Mouse (Mus musculus): Measurements from ENCODE around the gene Hunk. TPM values are rescaled to one million over a fixed set of nuclear protein-coding genes. Genes with fewer than 3 reads are reported as not detected.
A peak's percentile ranks its signal among the peaks of the same experiment; 100 is the strongest.

The Hunk gene
- polyA plus RNA-seq, 1 experiment from 2014 or later = 7.8 TPM

- H3K9ac ChIP-seq = peak overlapping the region; percentile 88
- peak overlapping the region; percentile 79 for H3K4me2 ChIP-seq (replicated peaks)
- peaks cover 14% of the 10 kb centered on the region for H3K36me3 ChIP-seq (replicated peaks; ENCODE audit: control insufficient read depth, insufficient read depth)
- H3K27me3 ChIP-seq (ENCODE audit: control insufficient read depth, insufficient read depth, low read length) = no peaks in the 10 kb centered on the region
- H3K9me3 ChIP-seq (ENCODE audit: control insufficient read depth, low read length) = no peaks in the 10 kb centered on the region
- peak overlapping the region; percentile 61 for H3K4me3 ChIP-seq (replicated peaks; ENCODE audit: low read length)
- no peak for ATAC-seq (ENCODE audit: low FRiP score)
- H3K4me1 ChIP-seq (replicated peaks; ENCODE audit: control insufficient read depth, insufficient read depth, low read length) = peaks cover 35% of the 10 kb centered on the region
- H3K27ac ChIP-seq = peak overlapping the region; percentile 92; the same call in 1 of the 2 replicates
- no peak for DNase-seq (ENCODE audit: low spot score)
- 1% methylated on average over 12 of the region's 12 CpGs for WGBS
These were observed 1.4 kb downstream of the Hunk start for GRCm38 (mm10) chr16:90387161-90387671.

DNA sequence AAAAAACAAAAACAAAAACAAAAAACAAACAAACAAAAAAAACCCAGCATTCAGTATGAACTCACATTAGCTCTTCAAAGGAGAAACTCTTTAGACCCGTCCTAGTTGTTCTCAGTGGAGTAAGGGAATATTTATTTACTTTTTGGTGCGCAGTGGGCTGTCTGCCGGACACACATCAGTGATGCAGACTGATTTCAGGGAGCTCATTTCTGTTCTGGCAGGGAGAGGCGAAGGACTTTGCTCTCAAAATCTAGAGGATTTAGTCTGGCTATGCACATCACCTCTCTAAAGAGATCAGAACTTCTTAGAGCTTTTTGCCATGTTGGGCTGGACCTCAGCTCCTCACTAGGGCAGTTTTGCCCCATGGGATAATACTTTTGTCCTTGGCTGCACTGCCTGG, 2.1 kb downstream of the Hunk start:
- no peak for ATAC-seq (ENCODE audit: low FRiP score)
- no peaks in the 10 kb centered on the region for H3K9me3 ChIP-seq (ENCODE audit: control insufficient read depth, low read length)
- H3K4me3 ChIP-seq (replicated peaks; ENCODE audit: low read length) = peak overlapping the region; percentile 61
- peak overlapping the region; percentile 17; the same call in 1 of the 2 replicates for H3K9ac ChIP-seq
- no peaks in the 10 kb centered on the region for H3K27me3 ChIP-seq (ENCODE audit: control insufficient read depth, insufficient read depth, low read length)
- no peak overlapping the region for H3K27ac ChIP-seq
- WGBS = 53% methylated on average over 4 of the region's 4 CpGs
- H3K4me2 ChIP-seq (replicated peaks) = peak overlapping the region; percentile 79
- peaks cover 16% of the 10 kb centered on the region for H3K36me3 ChIP-seq (replicated peaks; ENCODE audit: control insufficient read depth, insufficient read depth)
- DNase-seq (ENCODE audit: low spot score) = no peak
- H3K4me1 ChIP-seq (replicated peaks; ENCODE audit: control insufficient read depth, insufficient read depth, low read length) = peaks cover 35% of the 10 kb centered on the region

- WGBS = 62% methylated on average over 15 of the region's 15 CpGs
- H3K36me3 ChIP-seq (replicated peaks; ENCODE audit: control insufficient read depth, insufficient read depth) = peaks cover 16% of the 10 kb centered on the region
- peak overlapping the region; percentile 61; the same call in 1 of the 2 replicates for H3K4me3 ChIP-seq (replicated peaks; ENCODE audit: low read length)
These were observed 3.4 kb downstream of the Hunk start for GRCm38 (mm10) chr16:90389103-90389750.

DNA sequence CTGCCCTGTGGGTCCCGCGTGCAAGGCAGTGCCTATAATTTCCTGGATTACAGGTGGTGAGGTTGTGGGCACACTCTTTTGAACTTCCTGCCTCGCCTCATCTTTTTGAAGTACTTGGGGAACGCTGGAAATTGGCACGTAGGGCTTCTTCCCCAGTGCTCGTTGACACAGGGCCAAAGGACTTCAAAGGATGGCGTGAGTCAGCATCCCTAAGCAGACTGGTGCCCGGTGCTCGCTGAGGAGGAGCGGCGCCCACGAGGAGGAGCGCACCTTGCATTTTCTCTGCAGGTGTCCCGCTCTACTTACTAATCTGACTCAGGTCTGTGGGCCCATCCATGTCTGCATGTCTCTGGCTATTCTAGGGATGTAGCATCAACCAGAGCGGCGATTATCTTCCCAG, 4.9 kb downstream of the Hunk start:
- ATAC-seq (ENCODE audit: low FRiP score) (no peak), DNase-seq (ENCODE audit: low spot score) (no peak)
- H3K9me3 ChIP-seq (ENCODE audit: control insufficient read depth, low read length) = no peaks in the 10 kb centered on the region
- peaks cover 16% of the 10 kb centered on the region for H3K36me3 ChIP-seq (replicated peaks; ENCODE audit: control insufficient read depth, insufficient read depth)
- no peaks in the 10 kb centered on the region for H3K27me3 ChIP-seq (ENCODE audit: control insufficient read depth, insufficient read depth, low read length)
- H3K27ac ChIP-seq = no peak overlapping the region
- 93% methylated on average over 16 of the region's 16 CpGs for WGBS
- peaks cover 31% of the 10 kb centered on the region for H3K4me1 ChIP-seq (replicated peaks; ENCODE audit: control insufficient read depth, insufficient read depth, low read length)
- H3K9ac ChIP-seq = no peak overlapping the region
- H3K4me3 ChIP-seq (replicated peaks; ENCODE audit: low read length) = no peak overlapping the region
- H3K4me2 ChIP-seq (replicated peaks) = no peak overlapping the region

More at GRCm38 (mm10) chr16:90389103-90389750, 3.4 kb downstream of the Hunk start:
- H3K9ac ChIP-seq = peak overlapping the region; percentile 17; the same call in 1 of the 2 replicates
- H3K4me2 ChIP-seq (replicated peaks) = peak overlapping the region; percentile 79
- ATAC-seq (ENCODE audit: low FRiP score) = no peak
- H3K27ac ChIP-seq = no peak overlapping the region
- no peaks in the 10 kb centered on the region for H3K9me3 ChIP-seq (ENCODE audit: control insufficient read depth, low read length)
- H3K4me1 ChIP-seq (replicated peaks; ENCODE audit: control insufficient read depth, insufficient read depth, low read length) = peaks cover 35% of the 10 kb centered on the region
- H3K27me3 ChIP-seq (ENCODE audit: control insufficient read depth, insufficient read depth, low read length) = no peaks in the 10 kb centered on the region
- DNase-seq (ENCODE audit: low spot score) = no peak

- Histone ChIP-seq H3K9me3 (ENCODE audit: control insufficient read depth, low read length) (no peaks in the 10 kb centered on the region), H3K27me3 (ENCODE audit: control insufficient read depth, insufficient read depth, low read length) (no peaks in the 10 kb centered on the region), H3K36me3 (replicated peaks; ENCODE audit: control insufficient read depth, insufficient read depth) (peaks cover 16% of the 10 kb centered on the region), H3K4me3 (replicated peaks; ENCODE audit: low read length) (no peak overlapping the region), H3K9ac (no peak overlapping the region), H3K4me1 (replicated peaks; ENCODE audit: control insufficient read depth, insufficient read depth, low read length) (peaks cover 5% of the 10 kb centered on the region), H3K4me2 (replicated peaks) (no peak overlapping the region), H3K27ac (no peak overlapping the region)
- 43% methylated on average over 4 of the region's 4 CpGs for WGBS
- no peak for DNase-seq (ENCODE audit: low spot score)
- ATAC-seq (ENCODE audit: low FRiP score) = no peak
These were observed 8.9 kb downstream of the Hunk start for GRCm38 (mm10) chr16:90394761-90395160.

DNA sequence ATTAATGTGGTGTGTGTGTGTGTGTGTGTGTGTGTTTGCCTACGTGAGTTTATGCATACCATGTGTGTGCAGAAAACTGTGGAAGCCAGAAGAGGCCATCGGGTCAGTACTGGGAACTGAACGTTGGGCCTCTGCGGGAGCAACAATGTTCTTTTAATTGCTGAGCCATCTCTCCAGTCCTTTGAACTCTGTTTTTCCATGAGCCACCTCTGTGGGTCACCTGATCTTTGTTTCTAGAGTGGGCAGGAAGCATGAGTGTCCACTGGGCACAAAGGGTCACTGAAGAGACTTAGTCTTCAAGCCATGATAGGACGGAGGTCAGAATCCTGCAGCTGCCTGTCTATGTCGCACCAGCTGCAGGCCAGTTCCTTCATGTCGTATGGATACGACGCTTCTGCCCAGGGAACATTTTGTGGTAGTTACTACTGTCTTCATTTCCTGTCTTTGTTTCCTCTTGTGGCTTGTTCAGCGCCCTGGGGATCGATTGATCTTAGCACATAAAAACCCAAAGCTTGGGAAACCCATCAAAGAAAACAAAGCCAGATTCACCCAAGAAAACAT, 10.3 kb downstream of the Hunk start:
- WGBS = 75% methylated on average over 11 of the region's 11 CpGs
- H3K27me3 ChIP-seq (ENCODE audit: control insufficient read depth, insufficient read depth, low read length) = no peaks in the 10 kb centered on the region
- no peak for ATAC-seq (ENCODE audit: low FRiP score)

DNA sequence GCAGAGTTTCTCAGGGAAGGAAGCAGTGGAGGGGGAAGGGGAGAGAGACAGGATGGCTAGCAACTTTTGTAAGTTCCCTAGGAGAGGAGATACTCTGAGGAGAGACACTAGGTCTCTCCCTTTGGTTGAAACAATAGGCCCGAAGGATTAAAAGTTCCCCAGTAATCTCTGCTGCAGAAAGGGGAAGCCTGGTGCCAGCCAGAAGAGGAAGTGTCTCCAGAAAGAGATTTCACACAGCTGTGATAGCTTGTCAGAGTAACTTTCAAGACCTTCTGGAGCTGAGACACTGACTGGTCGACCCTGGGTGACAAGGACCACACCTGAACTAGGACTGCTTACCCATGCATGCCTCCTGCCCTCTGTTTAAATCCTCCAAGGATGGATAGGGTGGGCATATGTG, 11.1 kb downstream of the Hunk start:
- Histone ChIP-seq H3K36me3 (replicated peaks; ENCODE audit: control insufficient read depth, insufficient read depth) (peaks cover 4% of the 10 kb centered on the region; the same call in 1 of the 2 replicates), H3K9me3 (ENCODE audit: control insufficient read depth, low read length) (no peaks in the 10 kb centered on the region), H3K27me3 (ENCODE audit: control insufficient read depth, insufficient read depth, low read length) (no peaks in the 10 kb centered on the region), H3K27ac (no peak overlapping the region), H3K4me1 (replicated peaks; ENCODE audit: control insufficient read depth, insufficient read depth, low read length) (peaks cover 9% of the 10 kb centered on the region), H3K4me3 (replicated peaks; ENCODE audit: low read length) (no peak overlapping the region), H3K4me2 (replicated peaks) (no peak overlapping the region), H3K9ac (no peak overlapping the region)
- ATAC-seq (ENCODE audit: low FRiP score) = no peak
- DNase-seq (ENCODE audit: low spot score) = no peak
- 90% methylated on average over 2 of the region's 2 CpGs for WGBS

More for the DNA sequence above, 10.3 kb downstream of the Hunk start:
- H3K9ac ChIP-seq = no peak overlapping the region
- no peak overlapping the region for H3K4me3 ChIP-seq (replicated peaks; ENCODE audit: low read length)
- peaks cover 8% of the 10 kb centered on the region for H3K4me1 ChIP-seq (replicated peaks; ENCODE audit: control insufficient read depth, insufficient read depth, low read length)
- no peak overlapping the region for H3K27ac ChIP-seq
- peaks cover 11% of the 10 kb centered on the region for H3K36me3 ChIP-seq (replicated peaks; ENCODE audit: control insufficient read depth, insufficient read depth)
- H3K9me3 ChIP-seq (ENCODE audit: control insufficient read depth, low read length) = no peaks in the 10 kb centered on the region
- DNase-seq (ENCODE audit: low spot score) = no peak
- no peak overlapping the region for H3K4me2 ChIP-seq (replicated peaks)

DNA sequence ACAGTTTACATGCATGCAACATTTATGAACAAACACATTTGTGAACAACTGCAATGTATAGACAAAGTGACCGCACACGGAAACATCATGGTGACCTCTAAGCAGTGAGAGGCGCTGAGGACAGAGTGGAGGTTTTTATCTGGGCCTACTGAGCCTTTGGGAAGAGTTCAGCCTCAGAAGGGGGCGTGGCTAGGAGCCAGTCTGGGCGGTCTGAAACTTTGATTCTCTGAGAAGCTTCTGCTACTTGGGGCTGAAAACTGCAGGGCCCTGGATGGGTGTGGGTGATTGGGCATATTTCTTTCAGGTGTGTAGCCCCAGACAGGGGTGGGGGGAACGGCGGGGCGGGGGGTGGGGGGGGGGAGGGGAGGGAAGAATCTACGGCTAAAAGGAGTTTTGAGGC, 14.5 kb downstream of the Hunk start:
- peaks cover 4% of the 10 kb centered on the region; the same call in 1 of the 2 replicates for H3K4me1 ChIP-seq (replicated peaks; ENCODE audit: control insufficient read depth, insufficient read depth, low read length)
- H3K36me3 ChIP-seq (replicated peaks; ENCODE audit: control insufficient read depth, insufficient read depth) = no peaks in the 10 kb centered on the region
- H3K4me2 ChIP-seq (replicated peaks) = no peak overlapping the region
- H3K9ac ChIP-seq = no peak overlapping the region
- H3K4me3 ChIP-seq (replicated peaks; ENCODE audit: low read length) = no peak overlapping the region
- WGBS = 13% methylated on average over 9 of the region's 9 CpGs
- no peaks in the 10 kb centered on the region for H3K9me3 ChIP-seq (ENCODE audit: control insufficient read depth, low read length)
- H3K27me3 ChIP-seq (ENCODE audit: control insufficient read depth, insufficient read depth, low read length) = no peaks in the 10 kb centered on the region
- DNase-seq (ENCODE audit: low spot score) (no peak), ATAC-seq (ENCODE audit: low FRiP score) (no peak)
- no peak overlapping the region for H3K27ac ChIP-seq

DNA sequence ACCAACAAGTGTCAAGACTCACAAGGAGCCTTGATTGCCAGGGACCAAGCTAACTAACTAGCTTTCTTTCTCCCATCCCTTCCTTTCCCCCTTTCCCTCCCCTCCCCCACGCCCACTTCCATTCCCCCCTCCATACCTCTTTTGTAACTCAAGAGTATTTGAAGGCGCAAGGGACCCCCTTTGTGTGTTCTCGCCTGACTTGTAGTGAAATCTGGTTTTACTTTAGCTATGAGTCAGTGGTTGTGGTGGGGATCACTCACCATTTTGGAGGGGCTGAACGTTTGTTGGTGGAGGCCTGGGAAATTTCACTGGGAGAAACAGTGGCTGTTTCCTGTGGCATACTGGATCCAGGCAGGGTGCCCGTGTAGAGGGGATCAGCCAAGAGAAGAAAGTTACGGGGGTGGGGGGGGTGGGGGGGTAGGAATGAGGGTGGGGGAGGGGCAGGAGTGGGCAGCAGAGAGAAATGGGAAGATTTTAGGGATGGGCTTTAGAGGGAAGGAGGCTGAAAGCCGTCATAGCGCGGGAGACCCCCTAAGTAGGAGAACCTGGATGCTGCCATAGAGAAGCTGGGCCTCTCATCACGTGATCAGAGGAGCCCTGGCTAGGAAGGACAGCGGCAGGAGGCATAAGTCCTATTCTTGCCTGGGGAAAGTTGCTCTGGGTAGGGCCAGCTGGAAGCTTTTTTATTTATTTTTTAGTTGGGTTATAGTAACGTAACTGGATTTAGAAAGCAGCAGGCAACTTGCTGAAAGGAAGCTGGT, 15.3 kb downstream of the Hunk start:
- H3K27me3 ChIP-seq (ENCODE audit: control insufficient read depth, insufficient read depth, low read length) = no peaks in the 10 kb centered on the region
- H3K27ac ChIP-seq = no peak overlapping the region
- no peak overlapping the region for H3K4me3 ChIP-seq (replicated peaks; ENCODE audit: low read length)
- H3K4me1 ChIP-seq (replicated peaks; ENCODE audit: control insufficient read depth, insufficient read depth, low read length) = peaks cover 4% of the 10 kb centered on the region; the same call in 1 of the 2 replicates
- no peak overlapping the region for H3K9ac ChIP-seq
- ATAC-seq (ENCODE audit: low FRiP score) = peak; percentile 55; the same call in 1 of the 2 replicates
- no peaks in the 10 kb centered on the region for H3K9me3 ChIP-seq (ENCODE audit: control insufficient read depth, low read length)
- no peaks in the 10 kb centered on the region for H3K36me3 ChIP-seq (replicated peaks; ENCODE audit: control insufficient read depth, insufficient read depth)
- WGBS = 18% methylated on average over 12 of the region's 12 CpGs
- no peak for DNase-seq (ENCODE audit: low spot score)
- H3K4me2 ChIP-seq (replicated peaks) = 0 out of 2 replicates have a peak overlapping the region, but pooled peaks have one; percentile 11

All from hindbrain, embryonic 14.5 days (tissue).